Mouse (Mus musculus): ENCODE data around the gene Gca. TPM values are rescaled to one million over a fixed set of nuclear protein-coding genes. Genes with fewer than 3 reads are reported as not detected.
"Not testable (repeated sequence)": the region's sequence is repeated elsewhere in the genome, so short reads cannot be mapped to it uniquely, and the experiment has no call there.

The Gca gene
- polyA plus RNA-seq, 1 experiment = not detected

GRCm38 (mm10) chr2:62706313-62706712 lies 42.2 kb downstream of the Gca start:
- no peaks in the 10 kb centered on the region for H3K9me3 ChIP-seq (ENCODE audit: control insufficient read depth, low read length)
- H3K4me3 ChIP-seq (replicated peaks) = no peak overlapping the region
- H3K27me3 ChIP-seq (ENCODE audit: control insufficient read depth) = no peaks in the 10 kb centered on the region
- no peaks in the 10 kb centered on the region for H3K4me1 ChIP-seq (ENCODE audit: control insufficient read depth)
- no peak for TF ChIP-seq GATA1 (IDR thresholded peaks at IDR 0.05; ENCODE audit: low read length)
- no peak for TF ChIP-seq TAL1 (IDR thresholded peaks at IDR 0.05; ENCODE audit: low read length)
- H3K36me3 ChIP-seq (ENCODE audit: control insufficient read depth) = no peaks in the 10 kb centered on the region

GRCm38 (mm10) chr2:62709633-62710032 lies 45.5 kb downstream of the Gca start:
- Histone ChIP-seq H3K9me3 (ENCODE audit: control insufficient read depth, low read length) (no peaks in the 10 kb centered on the region), H3K4me3 (replicated peaks) (no peak overlapping the region), H3K27me3 (ENCODE audit: control insufficient read depth) (no peaks in the 10 kb centered on the region), H3K36me3 (ENCODE audit: control insufficient read depth) (no peaks in the 10 kb centered on the region), H3K4me1 (ENCODE audit: control insufficient read depth) (no peaks in the 10 kb centered on the region)
- TF ChIP-seq GATA1 (IDR thresholded peaks at IDR 0.05; ENCODE audit: low read length) (no peak), TAL1 (IDR thresholded peaks at IDR 0.05; ENCODE audit: low read length) (no peak)

GRCm38 (mm10) chr2:62714362-62714761 lies 50.3 kb downstream of the Gca start:
- H3K4me1 ChIP-seq (ENCODE audit: control insufficient read depth); H3K4me3 ChIP-seq (replicated peaks); H3K27me3 ChIP-seq (ENCODE audit: control insufficient read depth); H3K9me3 ChIP-seq (ENCODE audit: control insufficient read depth, low read length); H3K36me3 ChIP-seq (ENCODE audit: control insufficient read depth): not testable (repeated sequence)

GRCm38 (mm10) chr2:62715260-62715659 lies 51.2 kb downstream of the Gca start:
- no peaks in the 10 kb centered on the region for H3K36me3 ChIP-seq (ENCODE audit: control insufficient read depth)
- no peaks in the 10 kb centered on the region for H3K4me1 ChIP-seq (ENCODE audit: control insufficient read depth)
- H3K4me3 ChIP-seq (replicated peaks) = no peak overlapping the region
- no peaks in the 10 kb centered on the region for H3K27me3 ChIP-seq (ENCODE audit: control insufficient read depth)
- no peaks in the 10 kb centered on the region for H3K9me3 ChIP-seq (ENCODE audit: control insufficient read depth, low read length)
- no peak for TF ChIP-seq GATA1 (IDR thresholded peaks at IDR 0.05; ENCODE audit: low read length)

GRCm38 (mm10) chr2:62717270-62717669 lies 53.2 kb downstream of the Gca start:
- Histone ChIP-seq H3K4me3 (replicated peaks) (no peak overlapping the region), H3K27me3 (ENCODE audit: control insufficient read depth) (no peaks in the 10 kb centered on the region), H3K9me3 (ENCODE audit: control insufficient read depth, low read length) (no peaks in the 10 kb centered on the region), H3K4me1 (ENCODE audit: control insufficient read depth) (no peaks in the 10 kb centered on the region), H3K36me3 (ENCODE audit: control insufficient read depth) (no peaks in the 10 kb centered on the region)
- TF ChIP-seq TAL1 (IDR thresholded peaks at IDR 0.05; ENCODE audit: low read length) (no peak), GATA1 (IDR thresholded peaks at IDR 0.05; ENCODE audit: low read length) (no peak)

- Histone ChIP-seq H3K36me3 (ENCODE audit: control insufficient read depth) (no peaks in the 10 kb centered on the region), H3K4me3 (replicated peaks) (no peak overlapping the region), H3K4me1 (ENCODE audit: control insufficient read depth) (no peaks in the 10 kb centered on the region), H3K9me3 (ENCODE audit: control insufficient read depth, low read length) (no peaks in the 10 kb centered on the region), H3K27me3 (ENCODE audit: control insufficient read depth) (no peaks in the 10 kb centered on the region)
- TF ChIP-seq GATA1 (IDR thresholded peaks at IDR 0.05; ENCODE audit: low read length) (no peak), TAL1 (IDR thresholded peaks at IDR 0.05; ENCODE audit: low read length) (no peak)
Observed at GRCm38 (mm10) chr2:62718411-62718810, 54.3 kb downstream of the Gca start.

- TF ChIP-seq GATA1 (IDR thresholded peaks at IDR 0.05; ENCODE audit: low read length) = no peak
- Histone ChIP-seq H3K36me3 (ENCODE audit: control insufficient read depth) (no peaks in the 10 kb centered on the region), H3K27me3 (ENCODE audit: control insufficient read depth) (no peaks in the 10 kb centered on the region), H3K9me3 (ENCODE audit: control insufficient read depth, low read length) (no peaks in the 10 kb centered on the region), H3K4me3 (replicated peaks) (no peak overlapping the region), H3K4me1 (ENCODE audit: control insufficient read depth) (no peaks in the 10 kb centered on the region)
Observed at GRCm38 (mm10) chr2:62725946-62726345, 61.9 kb downstream of the Gca start.

- no peaks in the 10 kb centered on the region for H3K9me3 ChIP-seq (ENCODE audit: control insufficient read depth, low read length)
- H3K27me3 ChIP-seq (ENCODE audit: control insufficient read depth) = no peaks in the 10 kb centered on the region
- H3K4me1 ChIP-seq (ENCODE audit: control insufficient read depth) = no peaks in the 10 kb centered on the region
- TF ChIP-seq TAL1 (IDR thresholded peaks at IDR 0.05; ENCODE audit: low read length) (no peak), GATA1 (IDR thresholded peaks at IDR 0.05; ENCODE audit: low read length) (no peak)
- H3K4me3 ChIP-seq (replicated peaks) = no peak overlapping the region
- H3K36me3 ChIP-seq (ENCODE audit: control insufficient read depth) = no peaks in the 10 kb centered on the region
Observed at GRCm38 (mm10) chr2:62727732-62728131, 63.6 kb downstream of the Gca start.

- H3K36me3 ChIP-seq (ENCODE audit: control insufficient read depth) = no peaks in the 10 kb centered on the region
- H3K4me1 ChIP-seq (ENCODE audit: control insufficient read depth) = no peaks in the 10 kb centered on the region
- H3K4me3 ChIP-seq (replicated peaks) = no peak overlapping the region
- H3K27me3 ChIP-seq (ENCODE audit: control insufficient read depth) = no peaks in the 10 kb centered on the region
- H3K9me3 ChIP-seq (ENCODE audit: control insufficient read depth, low read length) = no peaks in the 10 kb centered on the region
- TF ChIP-seq GATA1 (IDR thresholded peaks at IDR 0.05; ENCODE audit: low read length) (no peak), TAL1 (IDR thresholded peaks at IDR 0.05; ENCODE audit: low read length) (no peak)
Observed at GRCm38 (mm10) chr2:62730671-62731070, 66.6 kb downstream of the Gca start.

- Histone ChIP-seq H3K4me3 (replicated peaks) (no peak overlapping the region), H3K36me3 (ENCODE audit: control insufficient read depth) (no peaks in the 10 kb centered on the region), H3K9me3 (ENCODE audit: control insufficient read depth, low read length) (no peaks in the 10 kb centered on the region), H3K4me1 (ENCODE audit: control insufficient read depth) (no peaks in the 10 kb centered on the region), H3K27me3 (ENCODE audit: control insufficient read depth) (no peaks in the 10 kb centered on the region)
- TF ChIP-seq GATA1 (IDR thresholded peaks at IDR 0.05; ENCODE audit: low read length) = no peak
- no peak for TF ChIP-seq TAL1 (IDR thresholded peaks at IDR 0.05; ENCODE audit: low read length)
Observed at GRCm38 (mm10) chr2:62743098-62743497, 79.0 kb downstream of the Gca start.

Other genes with a start within 250 kb of the Gca start
- not detected in 2 replicates for gene Gcg, start 180.6 kb upstream of the Gca start, polyA plus RNA-seq (2012)
- not detected in 2 replicates for gene Fap, start 90.2 kb upstream of the Gca start, polyA plus RNA-seq (2012)
- 0.08 TPM in 2 replicates for gene Ifih1, start 18.0 kb upstream of the Gca start, polyA plus RNA-seq (2012)

All from erythroblast, embryonic 14.5 days (primary cell).